Mouse (Mus musculus): ENCODE data around the gene Ythdc1. TPM values are rescaled to one million over a fixed set of nuclear protein-coding genes. Genes with fewer than 3 reads are reported as not detected.
"Not testable (repeated sequence)": the region's sequence is repeated elsewhere in the genome, so short reads cannot be mapped to it uniquely, and the experiment has no call there.

Ythdc1 gene
- polyA plus RNA-seq, 1 experiment from 2014 or later = 40.2 TPM

GRCm38 (mm10) chr5:86838110-86838509, 34.1 kb downstream of the Ythdc1 start:
- Histone ChIP-seq H3K27me3 (ENCODE audit: poor library complexity, severe bottlenecking) (no peaks in the 10 kb centered on the region), H3K9me3 (peaks cover 7% of the 10 kb centered on the region; the same call in 1 of the 2 replicates), H3K4me1 (no peaks in the 10 kb centered on the region), H3K4me3 (no peak overlapping the region), H3K27ac (no peak overlapping the region), H3K36me3 (replicated peaks) (peaks cover 46% of the 10 kb centered on the region)
- no peak for DNase-seq (ENCODE audit: extremely low spot score, low spot score)
- WGBS = 83% methylated on average over 1 of the region's 1 CpGs

DNA sequence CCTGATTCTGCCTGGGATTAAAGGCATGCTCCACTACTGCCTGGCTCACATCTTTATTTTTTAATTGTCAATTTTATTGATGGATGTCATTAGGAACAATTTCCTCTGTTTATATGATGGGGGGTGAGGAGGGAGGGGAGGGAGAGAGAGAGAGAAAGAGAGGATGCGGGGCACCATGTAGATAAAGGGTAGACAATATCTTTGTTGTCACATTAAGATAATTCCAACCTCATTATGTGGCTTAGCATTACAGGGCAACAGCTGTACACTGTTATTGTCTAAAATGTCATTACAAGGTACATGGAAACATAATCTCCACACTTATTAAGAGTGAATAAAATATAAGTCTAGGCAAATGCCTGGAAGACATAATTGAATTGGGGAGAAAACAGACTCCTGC, 35.5 kb downstream of the Ythdc1 start:
- H3K27me3 ChIP-seq (ENCODE audit: poor library complexity, severe bottlenecking) = no peaks in the 10 kb centered on the region
- H3K4me3 ChIP-seq = no peak overlapping the region
- peaks cover 7% of the 10 kb centered on the region; the same call in 1 of the 2 replicates for H3K9me3 ChIP-seq
- 96% methylated on average over 1 of the region's 1 CpGs for WGBS
- no peaks in the 10 kb centered on the region for H3K4me1 ChIP-seq
- H3K27ac ChIP-seq = no peak overlapping the region
- H3K36me3 ChIP-seq (replicated peaks) = peaks cover 33% of the 10 kb centered on the region
- no peak for DNase-seq (ENCODE audit: extremely low spot score, low spot score)

GRCm38 (mm10) chr5:86840207-86840606, 36.2 kb downstream of the Ythdc1 start:
- peaks cover 7% of the 10 kb centered on the region; the same call in 1 of the 2 replicates for H3K9me3 ChIP-seq
- H3K4me3 ChIP-seq = no peak overlapping the region
- 94% methylated on average over 2 of the region's 2 CpGs for WGBS
- H3K36me3 ChIP-seq (replicated peaks) = peaks cover 25% of the 10 kb centered on the region
- no peaks in the 10 kb centered on the region for H3K27me3 ChIP-seq (ENCODE audit: poor library complexity, severe bottlenecking)
- H3K27ac ChIP-seq = no peak overlapping the region
- DNase-seq (ENCODE audit: extremely low spot score, low spot score) = no peak
- no peaks in the 10 kb centered on the region for H3K4me1 ChIP-seq

GRCm38 (mm10) chr5:86841261-86841660, 37.2 kb downstream of the Ythdc1 start:
- H3K9me3 ChIP-seq; DNase-seq (ENCODE audit: extremely low spot score, low spot score); H3K27me3 ChIP-seq (ENCODE audit: poor library complexity, severe bottlenecking); H3K4me3 ChIP-seq; H3K27ac ChIP-seq; H3K4me1 ChIP-seq: not testable (repeated sequence)
- peaks cover 15% of the 10 kb centered on the region for H3K36me3 ChIP-seq (replicated peaks)

- Histone ChIP-seq H3K4me1 (peaks cover 6% of the 10 kb centered on the region), H3K36me3 (replicated peaks) (no peaks in the 10 kb centered on the region), H3K27ac (no peak overlapping the region), H3K4me3 (no peak overlapping the region), H3K9me3 (no peaks in the 10 kb centered on the region), H3K27me3 (ENCODE audit: poor library complexity, severe bottlenecking) (no peaks in the 10 kb centered on the region)
- no peak for DNase-seq (ENCODE audit: extremely low spot score, low spot score)
These were observed 46.1 kb downstream of the Ythdc1 start for GRCm38 (mm10) chr5:86850104-86850503.

DNA sequence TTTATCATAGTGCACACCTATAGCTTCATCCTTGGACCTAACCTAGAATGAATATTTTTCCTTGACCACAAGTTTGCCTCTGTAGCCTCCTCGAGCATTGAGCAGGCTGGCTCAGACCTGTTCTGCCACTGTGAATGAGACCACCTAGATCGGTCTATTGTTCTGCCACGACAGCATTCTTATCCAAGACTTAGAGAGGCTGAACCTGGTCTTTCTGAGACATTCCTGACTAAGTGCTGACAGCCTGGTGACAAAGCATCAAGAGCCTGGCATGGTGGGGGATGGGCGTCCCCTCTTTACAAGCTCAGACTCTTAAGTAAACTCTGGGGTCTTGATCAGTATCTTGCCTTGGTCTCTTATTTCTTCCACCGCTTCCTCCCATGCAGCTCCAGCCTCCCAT, 47.6 kb downstream of the Ythdc1 start:
- Histone ChIP-seq H3K36me3 (replicated peaks) (no peaks in the 10 kb centered on the region), H3K9me3 (no peaks in the 10 kb centered on the region), H3K27me3 (ENCODE audit: poor library complexity, severe bottlenecking) (no peaks in the 10 kb centered on the region), H3K27ac (no peak overlapping the region), H3K4me3 (no peak overlapping the region), H3K4me1 (peaks cover 6% of the 10 kb centered on the region)
- no peak for DNase-seq (ENCODE audit: extremely low spot score, low spot score)
- WGBS = 43% methylated on average over 5 of the region's 5 CpGs

DNA sequence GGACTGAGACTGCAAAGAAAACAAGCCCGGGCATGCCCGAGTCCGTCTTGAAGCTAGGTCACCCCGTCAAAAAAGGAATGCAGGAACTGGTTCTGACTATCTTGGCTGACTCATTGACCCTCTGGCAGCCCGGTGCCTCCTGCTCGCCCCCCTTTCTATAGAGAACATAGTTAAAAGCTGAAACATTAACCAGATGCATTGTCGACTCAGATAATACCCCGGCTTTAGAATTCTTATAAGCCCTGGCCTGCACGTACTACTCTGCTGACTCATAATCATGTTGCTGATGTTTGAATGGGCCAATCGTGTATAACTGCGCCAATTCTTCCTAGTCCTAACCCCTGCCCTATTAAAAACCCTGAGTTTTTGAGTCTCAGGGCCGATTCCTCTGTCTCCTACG, 52.5 kb downstream of the Ythdc1 start:
- not testable (repeated sequence) for H3K4me3 ChIP-seq; H3K27ac ChIP-seq; H3K36me3 ChIP-seq (replicated peaks); H3K4me1 ChIP-seq; H3K9me3 ChIP-seq; DNase-seq (ENCODE audit: extremely low spot score, low spot score); H3K27me3 ChIP-seq (ENCODE audit: poor library complexity, severe bottlenecking)
- 85% methylated on average over 13 of the region's 13 CpGs for WGBS

GRCm38 (mm10) chr5:86857682-86858081, 53.7 kb downstream of the Ythdc1 start:
- no peaks in the 10 kb centered on the region for H3K4me1 ChIP-seq
- WGBS = 21% methylated on average over 1 of the region's 1 CpGs
- H3K27ac ChIP-seq = no peak overlapping the region
- DNase-seq (ENCODE audit: extremely low spot score, low spot score) = no peak
- H3K9me3 ChIP-seq = no peaks in the 10 kb centered on the region
- H3K27me3 ChIP-seq (ENCODE audit: poor library complexity, severe bottlenecking) = no peaks in the 10 kb centered on the region
- H3K36me3 ChIP-seq (replicated peaks) = no peaks in the 10 kb centered on the region
- H3K4me3 ChIP-seq = no peak overlapping the region

- no peaks in the 10 kb centered on the region for H3K4me1 ChIP-seq
- H3K9me3 ChIP-seq = no peaks in the 10 kb centered on the region
- no peak overlapping the region for H3K4me3 ChIP-seq
- WGBS = 59% methylated on average over 3 of the region's 3 CpGs
- DNase-seq (ENCODE audit: extremely low spot score, low spot score) = no peak
- H3K36me3 ChIP-seq (replicated peaks) = no peaks in the 10 kb centered on the region
- H3K27me3 ChIP-seq (ENCODE audit: poor library complexity, severe bottlenecking) = no peaks in the 10 kb centered on the region
- H3K27ac ChIP-seq = no peak overlapping the region
These were observed 54.3 kb downstream of the Ythdc1 start for GRCm38 (mm10) chr5:86858336-86858735.

- H3K27ac ChIP-seq = no peak overlapping the region
- H3K4me3 ChIP-seq = no peak overlapping the region
- 86% methylated on average over 1 of the region's 1 CpGs for WGBS
These were observed 67.9 kb downstream of the Ythdc1 start for GRCm38 (mm10) chr5:86871877-86872276.

More at GRCm38 (mm10) chr5:86871877-86872276, 67.9 kb downstream of the Ythdc1 start:
- no peaks in the 10 kb centered on the region for H3K4me1 ChIP-seq
- H3K9me3 ChIP-seq = 0 out of 2 replicates have a peak, but pooled peaks cover 2% of the 10 kb centered on the region
- no peaks in the 10 kb centered on the region for H3K36me3 ChIP-seq (replicated peaks)
- H3K27me3 ChIP-seq (ENCODE audit: poor library complexity, severe bottlenecking) = no peaks in the 10 kb centered on the region
- DNase-seq (ENCODE audit: extremely low spot score, low spot score) = no peak

Other genes with a start within 250 kb of the Ythdc1 start
- not detected in 2 replicates for gene Tmprss11f, start 171.8 kb upstream of the Ythdc1 start, polyA plus RNA-seq (2016; fragmentation: Nextera tagmentation; extraction: Ambion mirVana)
- gene Tmprss11b, start 127.9 kb upstream of the Ythdc1 start, polyA plus RNA-seq (2016; fragmentation: Nextera tagmentation; extraction: Ambion mirVana) = not detected in 2 replicates
- gene Tmprss11e, start 58.4 kb upstream of the Ythdc1 start, polyA plus RNA-seq (2016; fragmentation: Nextera tagmentation; extraction: Ambion mirVana) = not detected in 2 replicates
- not detected in 2 replicates for gene Ugt2b34, start 102.7 kb downstream of the Ythdc1 start, polyA plus RNA-seq (2016; fragmentation: Nextera tagmentation; extraction: Ambion mirVana)
- not detected in 2 replicates for gene Ugt2b1, start 122.3 kb downstream of the Ythdc1 start, polyA plus RNA-seq (2016; fragmentation: Nextera tagmentation; extraction: Ambion mirVana)
- gene Ugt2b35, start 196.6 kb downstream of the Ythdc1 start, polyA plus RNA-seq (2016; fragmentation: Nextera tagmentation; extraction: Ambion mirVana) = not detected in 2 replicates